Mouse (Mus musculus): ENCODE results near the gene Tacc2.

DNA sequence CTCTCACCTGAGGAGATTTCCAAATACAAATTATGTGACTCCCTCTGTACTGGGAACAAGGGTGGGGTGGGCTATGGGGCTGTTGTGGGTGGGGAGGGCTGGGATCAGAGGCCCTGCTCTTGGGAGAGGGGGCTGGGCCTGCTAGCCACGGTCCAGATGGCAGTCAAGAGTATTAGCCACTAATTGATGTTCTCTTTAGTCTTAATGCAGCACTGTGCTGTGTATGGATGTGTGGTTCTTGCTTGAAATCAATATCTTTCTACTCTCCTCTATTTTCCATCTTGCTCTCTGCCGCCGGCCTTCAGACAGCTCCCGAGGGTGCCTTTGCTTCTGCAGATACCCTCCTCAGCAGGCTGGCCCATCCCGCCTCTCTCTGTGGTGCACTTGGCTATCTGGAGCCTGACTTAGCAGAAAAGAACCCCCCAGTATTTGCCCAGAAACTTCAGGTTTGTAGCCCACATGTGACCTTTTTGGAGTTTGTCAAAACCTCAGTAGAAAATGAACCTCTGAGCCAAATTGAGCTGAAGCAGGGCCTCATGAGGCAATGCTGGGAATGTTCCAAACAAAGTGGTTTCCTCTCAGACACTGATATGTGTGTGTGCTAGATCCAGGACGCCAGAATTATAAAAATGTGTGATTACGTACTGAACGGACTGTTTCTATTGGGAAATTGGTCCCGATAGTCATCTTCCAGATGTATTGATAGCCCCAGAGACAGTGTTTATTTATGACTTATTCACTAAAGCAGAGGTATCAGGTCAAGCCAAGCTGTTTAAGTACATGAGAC lies 166.2 kb downstream of the Tacc2 start:
- TF ChIP-seq POLR2A (IDR thresholded peaks at IDR 0.05; ENCODE audit: low read depth, low read length) (no peak), CTCF (IDR thresholded peaks at IDR 0.05; ENCODE audit: borderline replicate concordance, insufficient read depth, low read length) (no peak)

All from embryonic fibroblast, embryonic 13.5 days (primary cell).